Mouse (Mus musculus): ENCODE results near the gene E130114P18Rik.

DNA sequence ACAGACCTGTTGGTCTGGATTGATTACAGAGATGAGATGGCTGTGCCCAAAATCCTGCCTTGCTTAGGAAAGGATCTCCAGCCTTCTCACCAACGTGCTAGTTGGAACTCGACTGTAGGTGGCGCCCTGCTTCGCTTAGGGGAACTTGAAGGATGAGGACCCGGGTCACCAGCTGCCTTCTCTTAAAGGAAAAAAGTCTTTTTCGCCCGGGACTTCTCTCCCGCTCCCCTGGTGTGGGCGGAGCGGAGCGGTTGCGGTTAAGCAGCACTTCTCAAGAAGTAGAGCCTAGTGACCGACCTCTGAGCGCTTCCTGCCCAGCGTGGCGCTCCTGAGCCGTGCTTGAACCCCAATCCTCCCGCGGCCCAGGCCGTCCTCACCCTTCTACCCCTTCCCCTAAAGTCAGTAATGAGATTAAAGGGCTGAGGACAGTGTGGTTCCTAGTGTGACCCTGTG, 26.8 kb downstream of the E130114P18Rik start:
- TF ChIP-seq POLR2A (IDR thresholded peaks at IDR 0.05; ENCODE audit: extremely low read depth, insufficient read depth, low read length), result no peak
- peak; percentile 92 for TF ChIP-seq CTCF (IDR thresholded peaks at IDR 0.05; ENCODE audit: low read depth, low read length)
